ENCODE assay signal across 11 mouse cellular contexts in the genomic region with DNA sequence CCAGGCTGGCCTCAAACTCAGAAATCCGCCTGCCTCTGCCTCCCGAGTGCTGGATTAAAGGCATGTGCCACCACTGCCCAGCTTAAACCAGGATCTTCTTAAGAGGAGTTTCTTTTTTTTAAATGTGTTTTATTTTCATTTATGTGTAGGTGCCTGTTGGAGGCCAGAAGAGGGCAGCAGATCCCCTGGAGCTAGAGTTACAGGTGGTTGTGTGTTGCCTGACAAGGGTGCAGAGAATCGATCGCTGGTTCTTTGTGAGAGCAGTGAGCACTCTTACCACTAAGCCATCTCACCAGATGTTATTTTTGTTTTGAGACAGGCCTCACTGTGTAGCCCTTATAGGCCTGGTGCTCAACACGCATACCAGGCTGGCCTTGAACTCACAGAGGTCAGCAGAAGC. TPM values are rescaled to one million over a fixed set of nuclear protein-coding genes. Genes with fewer than 3 reads are reported as not detected.
"Had no signal": no experiment of that assay in that cellular context is flagged by ENCODE, and none has a peak within 500 bp of the region (broad histone marks: within the 10 kb centered on the region; RNA-seq: fewer than 3 reads in every experiment).

No protein-coding gene starts in this region.

- H3K27ac ChIP-seq: limb, embryonic 15.5 days; liver, embryonic 15.5 days; midbrain, embryonic 12.5 days; neural tube, embryonic 12.5 days; stomach, postnatal 0 days had no signal

- DNase-seq: kidney, adult 9 months; kidney, postnatal 10 days; kidney, postnatal 4 days; lung, embryonic 14.5 days; thymus, postnatal 4 days had no signal

- H3K36me3 ChIP-seq: limb, embryonic 15.5 days; liver, embryonic 15.5 days; midbrain, embryonic 12.5 days; neural tube, embryonic 12.5 days had no signal

- H3K9me3 ChIP-seq: limb, embryonic 15.5 days; liver, embryonic 15.5 days; midbrain, embryonic 12.5 days; neural tube, embryonic 12.5 days had no signal

- H3K9ac ChIP-seq: limb, embryonic 15.5 days; liver, embryonic 15.5 days; lung, embryonic 14.5 days; midbrain, embryonic 12.5 days; neural tube, embryonic 12.5 days had no signal

- H3K4me3 ChIP-seq: limb, embryonic 15.5 days; liver, embryonic 15.5 days; midbrain, embryonic 12.5 days; neural tube, embryonic 12.5 days had no signal

- H3K4me2 ChIP-seq: limb, embryonic 15.5 days; liver, embryonic 15.5 days; lung, embryonic 14.5 days; midbrain, embryonic 12.5 days; neural tube, embryonic 12.5 days had no signal

- ATAC-seq: intestine, postnatal 0 days had no signal

RNA-seq across cellular contexts. Expression of a gene that starts 3.9 kb away (rescaled TPM):
- polyA plus RNA-seq: liver, embryonic 15.5 days; midbrain, embryonic 12.5 days; neural tube, embryonic 12.5 days had no signal
